Mouse (Mus musculus): ENCODE measurements around the gene Adipor2.

GRCm38 (mm10) chr6:119421001-119421400, 3.5 kb upstream of the Adipor2 start:
- no peak for TF ChIP-seq POLR2A (IDR thresholded peaks at IDR 0.05; ENCODE audit: extremely low read depth, insufficient read depth, low read length)
- no peak for TF ChIP-seq CTCF (IDR thresholded peaks at IDR 0.05; ENCODE audit: low read depth, low read length)
